Mouse (Mus musculus) thymus, adult 2 months (tissue): ENCODE measurements around the gene Sptbn4. TPM values are rescaled to one million over a fixed set of nuclear protein-coding genes. Genes with fewer than 3 reads are reported as not detected.
A peak's percentile ranks its signal among the peaks of the same experiment; 100 is the strongest.

Source experiments
- DNase-seq: peaks from one replicate; pipeline ENCODE4 v3.0.0; 2021
- H3K27ac ChIP-seq: fragments of 200-500 bp; 2 replicates; pipeline ENCODE4 v1.5.1; 2012; ENCODE audit warnings: low read length, control low read depth; ENCODE audit not compliant: control insufficient read depth, insufficient read depth
- H3K27me3 ChIP-seq: fragments of 200-500 bp; 2 replicates; pipeline ENCODE4 v1.6.1; 2012; ENCODE audit warnings: mild to moderate bottlenecking, low read length, moderate library complexity, mixed read lengths; ENCODE audit not compliant: control insufficient read depth, insufficient read depth
- H3K36me3 ChIP-seq: fragments of 200-500 bp; 2 replicates; pipeline ENCODE4 v1.6.1; 2012; ENCODE audit warnings: mild to moderate bottlenecking, low read length, moderate library complexity; ENCODE audit not compliant: control insufficient read depth, insufficient read depth
- H3K4me1 ChIP-seq: fragments of 200-500 bp; replicated peaks from 2 replicates; pipeline ENCODE4 v1.6.1; 2012; ENCODE audit warnings: low read length; ENCODE audit not compliant: control insufficient read depth, insufficient read depth
- H3K4me3 ChIP-seq: fragments of 200-500 bp; 2 replicates; pipeline ENCODE4 v1.5.1; 2012; ENCODE audit warnings: mild to moderate bottlenecking, low read length, control low read depth, moderate library complexity; ENCODE audit not compliant: control insufficient read depth, insufficient read depth
- CTCF ChIP-seq: fragments of 200-500 bp; IDR thresholded peaks from 2 replicates; pipeline ENCODE4 v1.5.1; 2012; ENCODE audit warnings: mild to moderate bottlenecking, control low read depth, low read length, moderate library complexity, borderline replicate concordance; ENCODE audit not compliant: control insufficient read depth, poor library complexity, insufficient read depth; ENCODE audit errors: extremely low read depth
- POLR2A ChIP-seq: fragments of 200-500 bp; IDR thresholded peaks from 2 replicates; pipeline ENCODE4 v1.6.1; 2012; ENCODE audit warnings: mild to moderate bottlenecking, low read length, control low read depth, moderate library complexity; ENCODE audit not compliant: control insufficient read depth, poor library complexity, insufficient read depth; ENCODE audit errors: extremely low read depth
- WGBS: fragments of 180-500 bp; shearing (Covaris S2); methylation state at CpG from one replicate; pipeline ENCODE4 v1.1.7; 2018; 5-methylcytosine and 5-hydroxymethylcytosine counted together
- polyA plus RNA-seq: library from polyadenylated mRNA; depleted of rRNA; stranded (reverse); fragments of >200 nt; gene quantifications from 2 replicates; pipeline ENCODE4 v1.2.3, GENCODE M21; 2012

The Sptbn4 gene
- polyA plus RNA-seq, 1 experiment, result 0.13 TPM

DNA sequence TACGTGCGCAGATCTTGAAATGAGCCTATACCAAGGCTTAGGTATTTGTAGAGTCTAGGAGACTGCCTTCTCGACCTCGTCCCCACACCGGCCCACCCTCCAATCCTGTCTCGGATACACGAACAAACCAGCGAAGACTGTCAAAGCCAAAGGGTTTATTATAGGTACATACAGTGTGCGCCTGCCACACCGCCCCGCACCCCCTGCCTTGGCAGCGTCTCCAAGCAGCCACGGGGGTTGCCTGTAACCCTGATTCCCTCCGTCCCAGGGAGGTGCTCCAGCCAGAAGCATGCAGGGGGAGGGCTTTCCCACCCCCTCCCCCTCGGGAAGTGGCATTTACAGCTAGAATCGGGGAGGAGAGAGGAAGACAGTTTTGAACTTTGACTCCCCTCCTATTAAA lies 91.2 kb downstream of the Sptbn4 start:
- peak; percentile 32 for DNase-seq
- Histone ChIP-seq H3K27ac (no peak overlapping the region), H3K4me3 (peak overlapping the region; percentile 93), H3K27me3 (no peaks in the 10 kb centered on the region), H3K36me3 (no peaks in the 10 kb centered on the region), H3K4me1 (peaks cover 24% of the 10 kb centered on the region)
- 4% methylated on average over 16 of the region's 16 CpGs for WGBS
- TF ChIP-seq POLR2A (0 out of 2 replicates have a peak, but pooled peaks have one; percentile 6), CTCF (no peak)

DNA sequence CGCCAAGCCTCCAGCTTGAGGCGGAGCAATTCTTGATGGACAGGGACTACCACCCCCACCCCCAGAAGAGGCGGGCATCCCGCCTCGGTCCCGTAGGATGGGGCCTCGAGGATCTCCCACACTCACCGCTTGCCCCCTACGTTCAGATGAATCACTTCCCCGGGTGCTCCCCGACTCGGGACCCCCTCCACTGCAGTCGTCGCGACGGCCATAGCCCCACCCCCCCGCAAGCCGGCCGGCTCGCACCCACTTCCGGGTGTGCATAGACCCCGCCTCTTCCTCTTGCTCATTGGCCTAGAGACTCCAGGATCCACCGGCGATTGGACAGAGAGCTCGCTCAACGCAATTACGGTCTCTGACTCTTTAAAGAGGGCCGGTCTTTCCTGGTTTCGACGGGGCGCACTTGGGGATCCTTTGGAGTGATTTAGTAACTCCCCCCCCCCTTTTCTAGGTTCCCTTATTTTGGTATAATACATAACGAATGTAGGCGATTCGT lies 91.7 kb downstream of the Sptbn4 start, which contains the start of gene Shkbp1:
TSS of gene Shkbp1 (minus strand) at position 275 of the 496 bp plus-strand sequence.
- under 1% methylated on average over 34 of the region's 34 CpGs for WGBS
- TF ChIP-seq CTCF (no peak), POLR2A (peak; percentile 36)
- Histone ChIP-seq H3K36me3 (no peaks in the 10 kb centered on the region), H3K27ac (no peak within 1 kb of the TSS), H3K4me3 (peak within 1 kb of the TSS; percentile 93), H3K4me1 (peaks cover 24% of the 10 kb centered on the region), H3K27me3 (no peaks in the 10 kb centered on the region)
- DNase-seq, result peak; percentile 90

DNA sequence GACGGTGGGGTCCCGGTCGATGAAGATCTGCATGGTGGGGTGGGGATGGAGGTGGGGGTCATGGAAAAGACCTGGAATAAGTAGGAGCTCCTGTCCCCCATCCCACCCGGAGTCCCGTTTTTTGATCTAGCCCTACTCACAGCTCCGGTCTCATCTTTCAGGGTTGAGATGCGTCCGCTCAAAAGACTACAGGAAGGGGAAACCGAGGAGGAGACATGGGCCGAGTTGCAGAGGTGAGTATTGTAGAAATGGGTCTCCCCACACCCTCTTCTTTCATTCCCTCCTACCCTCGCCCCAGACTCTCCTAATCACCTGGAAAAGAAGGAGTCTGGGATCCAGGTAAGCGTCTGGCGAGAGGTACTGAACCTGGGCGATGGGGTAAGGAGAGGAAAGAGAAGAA lies 92.2 kb downstream of the Sptbn4 start:
- peak; percentile 18 for DNase-seq
- peaks cover 5% of the 10 kb centered on the region; the same call in 1 of the 2 replicates for H3K36me3 ChIP-seq
- WGBS, result 23% methylated on average over 14 of the region's 14 CpGs
- peak overlapping the region; percentile 93 for H3K4me3 ChIP-seq
- H3K27me3 ChIP-seq, result no peaks in the 10 kb centered on the region
- no peak for TF ChIP-seq CTCF
- no peak for TF ChIP-seq POLR2A
- no peak overlapping the region for H3K27ac ChIP-seq
- peaks cover 24% of the 10 kb centered on the region for H3K4me1 ChIP-seq

DNA sequence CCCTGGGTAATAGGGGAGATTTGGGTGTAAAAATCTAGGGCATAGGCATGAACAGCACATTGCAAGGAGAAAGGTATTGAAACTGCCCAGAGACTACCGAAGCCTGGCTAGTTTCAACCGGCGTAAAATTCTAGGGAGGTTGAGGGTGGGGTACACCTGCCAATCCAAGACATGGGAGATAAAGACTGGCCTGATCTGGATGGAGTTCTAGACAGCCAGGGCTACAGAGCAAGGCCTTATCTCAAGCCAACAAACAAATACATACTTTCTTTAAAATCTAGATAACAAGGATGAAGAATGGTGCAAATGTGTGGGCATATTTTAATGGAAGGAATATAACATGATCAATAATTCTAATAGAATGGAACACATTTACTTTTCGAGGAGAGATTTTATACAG lies 92.7 kb downstream of the Sptbn4 start:
- no peak overlapping the region for H3K4me3 ChIP-seq
- peaks cover 5% of the 10 kb centered on the region; the same call in 1 of the 2 replicates for H3K36me3 ChIP-seq
- TF ChIP-seq POLR2A (no peak), CTCF (no peak)
- 79% methylated on average over 4 of the region's 4 CpGs for WGBS
- DNase-seq, result no peak
- peaks cover 24% of the 10 kb centered on the region for H3K4me1 ChIP-seq
- H3K27ac ChIP-seq, result no peak overlapping the region
- no peaks in the 10 kb centered on the region for H3K27me3 ChIP-seq

DNA sequence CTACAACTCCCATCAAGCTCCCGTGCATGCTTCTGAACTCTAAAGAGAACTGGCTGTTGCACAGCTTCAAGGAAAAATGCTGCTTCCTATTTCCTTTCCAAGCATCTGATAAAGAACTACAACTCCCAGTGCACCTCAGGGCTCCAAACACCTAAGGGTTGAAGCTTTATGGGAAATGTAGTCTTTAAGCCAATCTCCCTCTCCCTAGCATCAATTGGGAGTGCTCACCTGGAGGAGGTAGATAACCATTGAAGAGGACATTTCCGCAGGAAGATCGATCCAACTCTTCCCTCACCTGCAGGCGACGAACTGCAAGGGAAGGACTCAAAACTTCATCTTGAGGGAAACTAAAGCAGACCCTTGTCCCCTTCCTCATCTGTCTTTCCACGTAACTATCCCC lies 93.3 kb downstream of the Sptbn4 start:
- H3K4me1 ChIP-seq, result peaks cover 24% of the 10 kb centered on the region
- TF ChIP-seq POLR2A (no peak), CTCF (no peak)
- no peak overlapping the region for H3K4me3 ChIP-seq
- H3K27me3 ChIP-seq, result no peaks in the 10 kb centered on the region
- no peak for DNase-seq
- WGBS, result 84% methylated on average over 6 of the region's 6 CpGs
- H3K27ac ChIP-seq, result no peak overlapping the region
- peaks cover 5% of the 10 kb centered on the region; the same call in 1 of the 2 replicates for H3K36me3 ChIP-seq

DNA sequence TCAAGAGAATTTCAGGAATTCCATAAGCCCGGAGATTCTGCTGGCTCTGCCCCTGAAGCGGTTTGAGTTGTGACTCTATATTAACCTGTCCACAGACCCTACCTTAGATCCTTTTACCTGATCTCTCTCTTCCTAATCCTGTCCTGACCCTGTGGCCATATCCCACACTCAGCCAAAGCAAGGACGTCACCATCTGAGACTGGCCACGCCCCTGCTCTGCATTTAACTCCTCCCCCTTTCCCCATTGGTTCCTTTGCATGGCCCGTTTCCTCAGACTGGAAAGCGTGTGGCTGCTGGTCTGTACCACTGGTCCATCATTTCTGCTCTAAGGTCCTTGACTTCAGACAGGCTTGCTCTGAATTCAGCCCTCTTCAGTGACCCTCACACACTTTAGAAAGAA lies 102.0 kb downstream of the Sptbn4 start:
- no peak for DNase-seq
- peaks cover 11% of the 10 kb centered on the region for H3K36me3 ChIP-seq
- WGBS, result 86% methylated on average over 6 of the region's 6 CpGs
- no peak overlapping the region for H3K4me3 ChIP-seq
- H3K4me1 ChIP-seq, result no peaks in the 10 kb centered on the region
- no peaks in the 10 kb centered on the region for H3K27me3 ChIP-seq
- TF ChIP-seq CTCF (no peak), POLR2A (no peak)
- no peak overlapping the region for H3K27ac ChIP-seq

DNA sequence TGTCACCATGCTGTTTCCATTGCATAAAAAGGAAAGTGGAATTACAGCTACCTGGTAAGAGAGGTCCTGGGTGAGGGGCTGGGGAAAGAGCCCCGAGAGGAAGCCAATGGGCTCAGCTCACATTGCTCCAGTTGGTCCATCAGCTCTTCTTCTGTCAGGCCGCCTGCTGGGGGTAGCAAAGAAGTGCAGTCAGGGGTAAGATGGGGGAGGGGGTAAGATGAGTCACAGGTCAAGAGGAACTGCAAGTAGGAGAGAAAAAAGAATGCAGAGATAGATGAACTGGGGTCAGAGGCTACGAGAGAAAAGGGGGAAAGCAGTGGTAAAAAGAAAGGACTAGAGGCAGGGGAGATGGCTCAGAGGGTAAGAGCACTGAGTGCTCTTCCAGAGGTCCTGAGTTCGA lies 104.9 kb downstream of the Sptbn4 start:
- 66% methylated on average over 4 of the region's 4 CpGs for WGBS
- Histone ChIP-seq H3K27me3 (peaks cover 4% of the 10 kb centered on the region; the same call in 1 of the 2 replicates), H3K36me3 (peaks cover 9% of the 10 kb centered on the region; the same call in 1 of the 2 replicates), H3K4me3 (no peak overlapping the region), H3K4me1 (peaks cover 3% of the 10 kb centered on the region; the same call in 1 of the 2 replicates), H3K27ac (no peak overlapping the region)
- TF ChIP-seq POLR2A (no peak), CTCF (peak; percentile 48; the same call in 1 of the 2 replicates)
- DNase-seq, result no peak
